Mouse (Mus musculus): ENCODE measurements around the gene Mfsd14a. TPM values are rescaled to one million over a fixed set of nuclear protein-coding genes. Genes with fewer than 3 reads are reported as not detected.

Gene Mfsd14a
- polyA plus RNA-seq (2015; fragmentation: Nextera tagmentation; extraction: Ambion mirVana): 62.6 and 63.3 TPM in 2 replicates

DNA sequence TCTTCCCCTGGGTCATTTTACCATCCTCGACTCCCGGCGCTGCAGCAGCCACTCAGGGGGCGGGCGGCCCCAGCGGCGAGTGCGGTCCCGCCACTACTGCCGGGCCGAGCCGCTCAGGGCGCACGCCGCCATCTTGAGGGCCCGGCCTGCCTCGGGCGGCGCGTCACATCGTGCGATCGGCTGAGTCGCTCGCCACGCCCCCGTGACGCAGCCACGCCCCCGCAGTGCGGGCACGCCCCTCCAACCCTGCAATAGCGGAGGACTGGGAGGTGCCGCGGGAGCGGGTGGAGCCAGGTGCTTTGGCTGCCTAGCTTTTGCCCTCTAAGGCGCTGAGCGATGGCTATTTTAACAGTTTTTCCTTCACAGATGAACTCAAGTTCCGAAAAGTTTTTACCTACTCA lies at the start of gene Mfsd14a:
Gene Mfsd14a (minus strand): TSS at position 215 of the 401 bp plus-strand sequence.
- no peaks in the 10 kb centered on the region for H3K27me3 ChIP-seq
- H3K9ac ChIP-seq: peak within 1 kb of the TSS; percentile 96
- H3K9me3 ChIP-seq: no peaks in the 10 kb centered on the region
- peak within 1 kb of the TSS; percentile 97 for H3K27ac ChIP-seq
- peak within 1 kb of the TSS; percentile 64 for H3K4me2 ChIP-seq
- peak within 1 kb of the TSS; percentile 94 for H3K4me3 ChIP-seq
- peak; percentile 99 for ATAC-seq (ENCODE audit: low FRiP score)
- under 1% methylated on average over 39 of the region's 39 CpGs for WGBS
- H3K36me3 ChIP-seq: no peaks in the 10 kb centered on the region
- peaks cover 34% of the 10 kb centered on the region for H3K4me1 ChIP-seq (replicated peaks)

DNA sequence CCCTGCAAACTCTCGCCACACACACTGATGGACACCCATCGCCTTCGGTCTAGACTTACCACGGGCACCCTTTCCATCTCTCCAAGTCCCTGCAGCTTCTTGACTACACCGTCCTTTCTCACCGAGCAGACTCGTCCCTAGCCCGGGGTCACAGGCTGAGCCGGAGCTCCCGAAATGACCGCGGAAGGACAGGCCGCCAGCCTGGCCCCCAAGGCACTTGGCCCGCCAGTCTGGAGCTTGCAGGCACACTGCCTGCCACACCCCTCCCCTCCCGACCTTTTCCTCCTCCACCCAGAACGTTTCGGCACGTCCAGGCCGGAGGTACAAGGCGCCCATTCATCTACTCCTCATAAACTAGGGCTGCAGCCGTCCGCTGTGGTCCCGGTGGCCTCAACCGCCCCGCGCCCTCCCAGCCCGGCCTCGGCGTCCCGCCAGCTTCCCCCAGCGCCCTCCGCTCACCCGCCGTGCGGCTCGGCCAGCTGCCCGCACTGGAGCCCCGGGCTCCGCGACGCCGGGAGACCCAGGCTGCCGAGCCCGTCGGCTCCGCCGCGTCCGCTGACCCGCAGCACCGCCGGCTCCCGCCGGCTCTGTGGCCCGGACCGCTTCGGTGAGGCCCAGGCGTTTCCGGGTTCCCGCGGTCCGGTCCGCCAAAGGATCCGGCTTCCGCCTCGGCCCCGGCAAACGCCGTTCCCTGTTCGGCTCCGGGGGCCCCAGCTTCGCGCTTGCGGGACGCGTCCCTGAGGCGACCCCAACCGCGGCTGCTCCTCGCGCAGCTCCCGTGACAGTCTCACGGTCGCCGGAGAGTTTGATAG lies 49.4 kb upstream of the Mfsd14a start:
- Histone ChIP-seq H3K4me1 (replicated peaks) (peaks cover 15% of the 10 kb centered on the region), H3K4me2 (peak overlapping the region; percentile 82), H3K27ac (peak overlapping the region; percentile 23), H3K27me3 (peaks cover 16% of the 10 kb centered on the region), H3K9ac (peak overlapping the region; percentile 94), H3K9me3 (no peaks in the 10 kb centered on the region), H3K36me3 (no peaks in the 10 kb centered on the region), H3K4me3 (peak overlapping the region; percentile 88)
- WGBS: under 1% methylated on average over 83 of the region's 85 CpGs
- peak; percentile 90 for ATAC-seq (ENCODE audit: low FRiP score)

GRCm38 (mm10) chr3:116710941-116711340 lies 48.5 kb upstream of the Mfsd14a start:
- no peak for ATAC-seq (ENCODE audit: low FRiP score)

DNA sequence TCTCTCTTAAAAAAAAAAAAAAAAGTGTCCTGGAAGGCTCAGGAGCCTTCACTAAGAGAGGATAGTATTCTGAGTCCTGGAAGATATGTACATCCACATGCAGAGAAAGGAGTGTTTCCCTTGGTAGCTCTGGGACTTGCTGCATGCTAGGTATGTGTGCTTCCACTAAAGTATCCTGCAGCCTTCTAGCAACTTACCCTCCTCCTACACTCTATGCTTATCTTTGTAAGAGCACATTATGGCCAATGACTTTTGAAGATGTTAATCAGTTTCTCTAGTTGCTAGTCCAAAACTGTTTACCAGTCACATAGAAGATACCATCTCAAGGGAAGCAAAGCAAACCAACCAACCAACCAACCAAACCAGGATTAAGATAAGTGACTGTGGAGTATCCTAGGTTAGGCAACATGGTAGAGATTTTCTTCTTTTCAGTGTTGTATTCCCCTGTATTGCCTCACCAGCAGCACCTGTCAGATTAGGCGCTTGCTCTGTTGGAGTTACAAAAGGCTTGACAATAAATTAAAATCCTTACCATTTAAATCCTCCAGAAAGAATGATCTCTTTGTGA lies 43.2 kb upstream of the Mfsd14a start:
- no peak for ATAC-seq (ENCODE audit: low FRiP score)
- Histone ChIP-seq H3K9ac (no peak overlapping the region), H3K4me3 (no peak overlapping the region), H3K27me3 (no peaks in the 10 kb centered on the region), H3K9me3 (no peaks in the 10 kb centered on the region), H3K36me3 (no peaks in the 10 kb centered on the region), H3K27ac (no peak overlapping the region), H3K4me1 (replicated peaks) (peaks cover under 1% of the 10 kb centered on the region), H3K4me2 (no peak overlapping the region)
- WGBS: 93% methylated on average over 1 of the region's 1 CpGs

More at GRCm38 (mm10) chr3:116710941-116711340, 48.5 kb upstream of the Mfsd14a start:
- Histone ChIP-seq H3K9ac (no peak overlapping the region; the same call in 1 of the 2 replicates), H3K36me3 (no peaks in the 10 kb centered on the region), H3K4me2 (peak overlapping the region; percentile 82), H3K4me1 (replicated peaks) (peaks cover 15% of the 10 kb centered on the region), H3K9me3 (no peaks in the 10 kb centered on the region), H3K4me3 (peak overlapping the region; percentile 88), H3K27ac (no peak overlapping the region), H3K27me3 (peaks cover 16% of the 10 kb centered on the region)
- 54% methylated on average over 9 of the region's 9 CpGs for WGBS

- WGBS: 88% methylated on average over 5 of the region's 5 CpGs
- Histone ChIP-seq H3K9me3 (no peaks in the 10 kb centered on the region), H3K27ac (no peak overlapping the region), H3K4me2 (no peak overlapping the region), H3K27me3 (no peaks in the 10 kb centered on the region), H3K9ac (no peak overlapping the region), H3K4me1 (replicated peaks) (no peaks in the 10 kb centered on the region), H3K36me3 (no peaks in the 10 kb centered on the region), H3K4me3 (no peak overlapping the region)
- ATAC-seq (ENCODE audit: low FRiP score): no peak
These were observed 41.4 kb upstream of the Mfsd14a start for GRCm38 (mm10) chr3:116703835-116704234.

DNA sequence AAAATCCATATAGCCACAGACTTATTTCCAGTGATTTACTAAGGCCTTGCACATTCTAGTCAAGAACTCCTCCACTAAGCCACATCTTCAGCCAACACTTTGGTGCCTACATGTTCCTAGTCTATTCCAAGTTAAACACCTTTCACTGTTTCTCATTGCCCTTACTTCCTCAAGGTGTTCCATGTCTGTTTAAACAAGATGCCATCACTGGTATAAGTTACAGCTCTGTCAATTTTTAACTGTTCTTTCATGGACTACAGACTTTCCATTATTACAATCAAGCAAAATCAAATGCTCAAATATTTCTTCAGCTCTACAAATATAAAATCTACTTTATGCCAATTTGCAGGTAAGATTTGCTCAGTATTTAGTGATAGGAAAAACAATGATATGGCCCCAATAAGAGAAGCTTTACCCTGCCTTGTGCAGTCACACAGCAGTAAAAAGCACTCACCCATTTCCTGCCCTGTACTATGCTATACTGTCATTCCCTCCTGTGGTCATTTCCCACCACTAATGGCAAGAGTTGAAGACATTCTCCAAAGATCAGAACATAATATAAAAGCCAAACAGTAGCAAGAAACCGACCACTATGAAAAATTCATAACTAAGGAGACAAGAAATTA lies 40.3 kb upstream of the Mfsd14a start:
- H3K27me3 ChIP-seq: no peaks in the 10 kb centered on the region
- H3K36me3 ChIP-seq: no peaks in the 10 kb centered on the region
- H3K4me1 ChIP-seq (replicated peaks): no peaks in the 10 kb centered on the region
- no peak overlapping the region for H3K4me3 ChIP-seq
- no peak for ATAC-seq (ENCODE audit: low FRiP score)
- no peak overlapping the region for H3K27ac ChIP-seq
- no peaks in the 10 kb centered on the region for H3K9me3 ChIP-seq
- no peak overlapping the region for H3K9ac ChIP-seq
- H3K4me2 ChIP-seq: no peak overlapping the region
- WGBS: 91% methylated on average over 1 of the region's 1 CpGs

DNA sequence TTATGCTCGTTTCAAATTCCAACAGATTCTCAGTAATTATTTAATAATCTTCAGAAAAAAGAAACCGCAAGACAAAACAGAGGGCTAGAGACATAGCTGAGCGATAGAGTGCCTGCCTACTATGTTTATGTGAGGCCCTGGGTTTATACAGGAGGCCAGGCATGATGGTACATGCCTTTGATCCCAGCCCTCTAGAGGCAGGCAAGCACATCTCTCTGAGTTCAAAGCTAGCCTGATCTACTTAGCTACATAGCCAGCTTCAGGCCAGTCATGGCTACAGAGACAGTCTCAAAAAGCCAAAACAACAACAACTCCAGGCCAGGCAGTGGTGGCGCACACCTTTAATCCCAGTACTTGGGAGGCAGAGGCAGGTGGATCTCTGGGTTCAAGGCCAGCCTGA lies 39.1 kb upstream of the Mfsd14a start:
- no peak for ATAC-seq (ENCODE audit: low FRiP score)
- H3K4me2 ChIP-seq: no peak overlapping the region
- H3K9ac ChIP-seq: no peak overlapping the region
- 97% methylated on average over 4 of the region's 4 CpGs for WGBS
- H3K27ac ChIP-seq: no peak overlapping the region
- no peaks in the 10 kb centered on the region for H3K4me1 ChIP-seq (replicated peaks)
- no peaks in the 10 kb centered on the region for H3K27me3 ChIP-seq
- H3K4me3 ChIP-seq: no peak overlapping the region
- no peaks in the 10 kb centered on the region for H3K9me3 ChIP-seq
- H3K36me3 ChIP-seq: no peaks in the 10 kb centered on the region

DNA sequence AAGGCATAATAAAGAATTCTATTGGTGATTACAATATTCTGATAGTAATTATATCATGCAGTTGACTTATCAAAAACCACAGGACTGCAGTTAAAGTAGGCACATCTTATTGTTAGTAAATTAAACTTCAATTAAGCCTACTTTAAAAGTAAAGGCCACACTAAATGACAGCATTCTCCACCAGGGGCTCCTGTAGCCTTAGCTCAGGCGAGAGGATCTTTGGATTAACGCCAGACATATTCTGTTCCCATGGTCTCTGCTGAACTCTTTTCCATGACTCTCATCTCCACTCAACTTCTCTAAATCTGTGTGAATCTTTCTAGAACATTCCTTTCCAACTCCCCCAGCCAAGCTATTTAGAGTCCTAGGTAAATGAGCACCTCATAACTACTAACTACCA lies 36.3 kb upstream of the Mfsd14a start:
- H3K36me3 ChIP-seq: no peaks in the 10 kb centered on the region
- no peak overlapping the region for H3K4me2 ChIP-seq

GRCm38 (mm10) chr3:116695666-116695985 lies 33.1 kb upstream of the Mfsd14a start:
- Histone ChIP-seq H3K27ac (no peak overlapping the region), H3K9me3 (no peaks in the 10 kb centered on the region), H3K4me3 (no peak overlapping the region), H3K4me1 (replicated peaks) (no peaks in the 10 kb centered on the region), H3K36me3 (peaks cover 3% of the 10 kb centered on the region; the same call in 1 of the 2 replicates), H3K27me3 (no peaks in the 10 kb centered on the region), H3K9ac (no peak overlapping the region), H3K4me2 (no peak overlapping the region)
- ATAC-seq (ENCODE audit: low FRiP score): no peak
- WGBS: 88% methylated on average over 2 of the region's 2 CpGs

More for the DNA sequence above, 36.3 kb upstream of the Mfsd14a start:
- 80% methylated on average over 2 of the region's 2 CpGs for WGBS
- Histone ChIP-seq H3K4me3 (no peak overlapping the region), H3K27ac (no peak overlapping the region), H3K9ac (no peak overlapping the region), H3K4me1 (replicated peaks) (no peaks in the 10 kb centered on the region), H3K27me3 (no peaks in the 10 kb centered on the region), H3K9me3 (no peaks in the 10 kb centered on the region)
- no peak for ATAC-seq (ENCODE audit: low FRiP score)

DNA sequence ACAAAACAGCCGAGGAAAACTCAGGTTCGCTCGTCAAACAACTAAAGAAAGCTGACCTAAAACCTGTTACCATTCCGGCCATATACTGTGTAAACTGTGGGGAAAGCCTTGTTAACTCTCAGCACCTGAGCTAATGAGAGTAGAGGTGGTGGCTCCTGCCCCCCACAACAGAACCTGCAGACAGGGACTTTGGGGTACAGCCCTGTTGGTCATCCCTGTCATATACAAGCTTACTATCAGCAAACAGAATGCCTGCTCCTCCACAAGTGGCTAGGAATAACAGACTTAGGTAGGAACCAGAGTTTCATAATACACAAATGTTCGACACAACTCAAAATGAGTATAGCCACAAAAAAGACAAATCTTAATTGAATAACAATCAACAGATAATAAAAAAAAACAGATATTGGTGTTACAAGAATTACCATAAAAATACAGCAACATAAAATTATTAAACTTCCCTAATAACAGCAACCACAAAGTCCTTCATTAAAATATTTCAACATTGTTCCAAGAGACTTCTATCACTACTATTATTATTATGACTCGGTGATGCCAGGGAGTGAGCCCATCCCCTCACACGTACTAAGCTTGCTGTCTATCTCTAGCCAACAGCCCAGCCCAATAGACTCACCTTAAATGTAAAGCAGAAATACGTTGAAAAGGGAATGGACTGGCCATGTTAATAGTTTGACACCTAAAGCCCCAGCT lies 32.6 kb upstream of the Mfsd14a start:
- no peak overlapping the region for H3K9ac ChIP-seq
- ATAC-seq (ENCODE audit: low FRiP score): no peak
- H3K27me3 ChIP-seq: no peaks in the 10 kb centered on the region
- no peaks in the 10 kb centered on the region for H3K9me3 ChIP-seq
- H3K36me3 ChIP-seq: peaks cover 3% of the 10 kb centered on the region; the same call in 1 of the 2 replicates
- H3K27ac ChIP-seq: no peak overlapping the region
- no peak overlapping the region for H3K4me2 ChIP-seq
- no peak overlapping the region for H3K4me3 ChIP-seq
- 90% methylated on average over 8 of the region's 8 CpGs for WGBS
- no peaks in the 10 kb centered on the region for H3K4me1 ChIP-seq (replicated peaks)

- H3K9me3 ChIP-seq: no peaks in the 10 kb centered on the region
- 93% methylated on average over 3 of the region's 3 CpGs for WGBS
- H3K27ac ChIP-seq: no peak overlapping the region
- no peaks in the 10 kb centered on the region for H3K27me3 ChIP-seq
- H3K4me3 ChIP-seq: no peak overlapping the region
- H3K36me3 ChIP-seq: peaks cover 3% of the 10 kb centered on the region; the same call in 1 of the 2 replicates
- ATAC-seq (ENCODE audit: low FRiP score): no peak
- no peak overlapping the region for H3K9ac ChIP-seq
- H3K4me2 ChIP-seq: no peak overlapping the region
- H3K4me1 ChIP-seq (replicated peaks): no peaks in the 10 kb centered on the region
These were observed 31.8 kb upstream of the Mfsd14a start for GRCm38 (mm10) chr3:116694312-116694711.

DNA sequence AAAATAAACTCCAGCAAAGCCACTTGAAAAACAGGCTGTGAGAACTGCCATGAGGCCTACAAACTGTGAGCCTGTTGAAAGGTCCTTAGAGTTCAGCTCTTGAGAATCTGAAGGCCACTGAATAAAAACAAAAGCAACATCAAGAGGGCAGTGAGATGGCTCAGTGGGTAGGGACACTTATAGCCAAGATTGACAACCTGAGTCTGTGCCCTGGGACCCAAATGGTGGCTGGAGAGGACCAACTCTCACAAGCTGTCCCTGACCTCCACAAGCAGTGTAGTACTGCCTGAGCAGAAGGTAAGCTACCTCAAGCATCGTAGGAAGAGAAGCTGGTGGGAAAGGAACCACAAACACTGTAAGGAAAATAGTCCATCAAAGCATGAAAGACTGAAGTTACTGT lies 18.7 kb upstream of the Mfsd14a start, which contains the start of gene Gm43191:
Gene Gm43191 (minus strand): TSS at position 101 of the 400 bp plus-strand sequence.
- H3K4me3 ChIP-seq: no peak within 1 kb of the TSS
- WGBS: 97% methylated on average over 1 of the region's 1 CpGs
- H3K9ac ChIP-seq: no peak within 1 kb of the TSS
- no peaks in the 10 kb centered on the region for H3K4me1 ChIP-seq (replicated peaks)
- no peak for ATAC-seq (ENCODE audit: low FRiP score)
- H3K9me3 ChIP-seq: no peaks in the 10 kb centered on the region
- H3K4me2 ChIP-seq: no peak within 1 kb of the TSS
- H3K27ac ChIP-seq: no peak within 1 kb of the TSS
- no peaks in the 10 kb centered on the region for H3K27me3 ChIP-seq
- peaks cover 7% of the 10 kb centered on the region for H3K36me3 ChIP-seq

All from hindbrain, embryonic 13.5 days (tissue).